Mouse (Mus musculus) hindbrain, postnatal 0 days (tissue): ENCODE measurements at regions not wholly inside any gene's neighbourhood (a gene's known extent, or its start where the extent isn't known, plus 50 kb on each side); places are given as distances from the start of the nearest gene placed in this dataset.

Experiments used
- ATAC-seq: fragments of 200-750 bp; cut with Nextera tagmentation; 2 replicates; pipeline ENCODE4 v1.8.0; 2017; ENCODE audit warnings: mild to moderate bottlenecking, moderate TSS enrichment, moderate library complexity
- DNase-seq: peaks from one replicate; pipeline ENCODE4 v3.0.0-alpha.2; 2015; ENCODE audit warnings: low spot score
- H3K27ac ChIP-seq: fragments of 300-500 bp; sonication (generic); 2 replicates; pipeline ENCODE4 v1.5.1; 2014; ENCODE audit warnings: mild to moderate bottlenecking
- H3K27me3 ChIP-seq: fragments of 300-500 bp; sonication (generic); 2 replicates; pipeline ENCODE4 v1.6.1; 2014; ENCODE audit warnings: low read length, mixed read lengths; ENCODE audit not compliant: insufficient read depth
- H3K36me3 ChIP-seq: fragments of 300-500 bp; sonication (generic); 2 replicates; pipeline ENCODE4 v1.6.1; 2014; ENCODE audit warnings: low read length, mixed read lengths; ENCODE audit not compliant: insufficient read depth
- H3K4me1 ChIP-seq: fragments of 300-500 bp; sonication (generic); 2 replicates; pipeline ENCODE4 v1.6.1; 2014; ENCODE audit warnings: antibody characterized with exemption, low read length, mixed read lengths; ENCODE audit not compliant: insufficient read depth
- H3K4me2 ChIP-seq: fragments of 300-500 bp; sonication (generic); 2 replicates; pipeline ENCODE4 v1.6.1; 2014; ENCODE audit warnings: low read depth, mild to moderate bottlenecking, low read length, moderate library complexity, mixed read lengths
- H3K4me3 ChIP-seq: fragments of 300-500 bp; sonication (generic); 2 replicates; pipeline ENCODE4 v1.5.1; 2014; ENCODE audit warnings: low read length
- H3K9ac ChIP-seq: fragments of 300-500 bp; sonication (generic); replicated peaks from 2 replicates; pipeline ENCODE4 v1.6.1; 2014; ENCODE audit warnings: mild to moderate bottlenecking, low read length, moderate library complexity, mixed read lengths
- H3K9me3 ChIP-seq: fragments of 300-500 bp; sonication (generic); 2 replicates; pipeline ENCODE4 v1.6.1; 2016; ENCODE audit warnings: low read length, mixed read lengths
- CTCF ChIP-seq: IDR thresholded peaks from 2 replicates; pipeline ENCODE4 v1.5.1; 2016; ENCODE audit warnings: antibody characterized with exemption, control low read depth, low read depth
- WGBS: fragments of 180-500 bp; shearing (Covaris S2); extraction: QIAGEN DNeasy Blood & Tissue Kit; methylation state at CpG from one replicate; pipeline ENCODE4 v1.1.7; 2014; 5-methylcytosine and 5-hydroxymethylcytosine counted together

GRCm38 (mm10) chr12:67348551-67348950 lies 126.2 kb upstream of the Mdga2 start:
- Histone ChIP-seq H3K4me3 (no peak overlapping the region), H3K9ac (no peak overlapping the region), H3K27ac (no peak overlapping the region), H3K4me2 (no peak overlapping the region), H3K36me3 (no peaks in the 10 kb centered on the region), H3K27me3 (no peaks in the 10 kb centered on the region), H3K4me1 (no peaks in the 10 kb centered on the region), H3K9me3 (no peaks in the 10 kb centered on the region)
- ATAC-seq (no peak), DNase-seq (no peak)
- no peak for TF ChIP-seq CTCF
- 15% methylated on average over 2 of the region's 2 CpGs for whole genome bisulfite sequencing

- Histone ChIP-seq H3K27me3 (no peaks in the 10 kb centered on the region), H3K4me1 (no peaks in the 10 kb centered on the region), H3K36me3 (no peaks in the 10 kb centered on the region), H3K4me3 (no peak overlapping the region), H3K9ac (no peak overlapping the region), H3K9me3 (no peaks in the 10 kb centered on the region), H3K27ac (no peak overlapping the region), H3K4me2 (no peak overlapping the region)
- DNase-seq (no peak), ATAC-seq (no peak)
- TF ChIP-seq CTCF: no peak
- 89% methylated on average over 2 of the region's 2 CpGs for WGBS
These were observed 110.2 kb upstream of the Mdga2 start for GRCm38 (mm10) chr12:67332483-67332998.

GRCm38 (mm10) chr12:67326326-67326725 lies 104.0 kb upstream of the Mdga2 start:
- no peaks in the 10 kb centered on the region for H3K27me3 ChIP-seq
- ATAC-seq (no peak), DNase-seq (no peak)
- no peaks in the 10 kb centered on the region for H3K9me3 ChIP-seq
- no peak overlapping the region for H3K4me3 ChIP-seq
- no peak overlapping the region for H3K9ac ChIP-seq
- TF ChIP-seq CTCF: no peak
- WGBS: 53% methylated on average over 2 of the region's 2 CpGs
- no peaks in the 10 kb centered on the region for H3K36me3 ChIP-seq
- no peak overlapping the region for H3K27ac ChIP-seq
- no peak overlapping the region for H3K4me2 ChIP-seq
- H3K4me1 ChIP-seq: no peaks in the 10 kb centered on the region

- H3K27me3 ChIP-seq: no peaks in the 10 kb centered on the region
- no peak overlapping the region for H3K9ac ChIP-seq
- H3K36me3 ChIP-seq: no peaks in the 10 kb centered on the region
- H3K9me3 ChIP-seq: no peaks in the 10 kb centered on the region
- H3K4me3 ChIP-seq: no peak overlapping the region
- no peak for DNase-seq
- 50% methylated on average over 1 of the region's 1 CpGs for WGBS
- no peak for TF ChIP-seq CTCF
- no peak overlapping the region for H3K4me2 ChIP-seq
- no peak for ATAC-seq
- no peaks in the 10 kb centered on the region for H3K4me1 ChIP-seq
- no peak overlapping the region for H3K27ac ChIP-seq
These were observed 103.5 kb upstream of the Mdga2 start for GRCm38 (mm10) chr12:67325799-67326198.

GRCm38 (mm10) chr12:67325335-67325734 lies 103.0 kb upstream of the Mdga2 start:
- Histone ChIP-seq H3K27me3 (no peaks in the 10 kb centered on the region), H3K9ac (no peak overlapping the region), H3K36me3 (no peaks in the 10 kb centered on the region), H3K27ac (no peak overlapping the region), H3K9me3 (no peaks in the 10 kb centered on the region), H3K4me3 (no peak overlapping the region), H3K4me2 (no peak overlapping the region), H3K4me1 (no peaks in the 10 kb centered on the region)
- TF ChIP-seq CTCF: no peak
- DNase-seq (no peak), ATAC-seq (no peak)
- whole genome bisulfite sequencing: 67% methylated on average over 4 of the region's 4 CpGs

- H3K9ac ChIP-seq: no peak overlapping the region
These were observed 96.3 kb upstream of the Mdga2 start for GRCm38 (mm10) chr12:67318687-67319086.

GRCm38 (mm10) chr12:67300245-67300644 lies 77.9 kb upstream of the Mdga2 start:
- Histone ChIP-seq H3K4me1 (no peaks in the 10 kb centered on the region), H3K4me3 (no peak overlapping the region), H3K36me3 (no peaks in the 10 kb centered on the region), H3K4me2 (no peak overlapping the region), H3K27ac (no peak overlapping the region), H3K27me3 (no peaks in the 10 kb centered on the region), H3K9me3 (no peaks in the 10 kb centered on the region), H3K9ac (no peak overlapping the region)
- no peak for TF ChIP-seq CTCF
- ATAC-seq: no peak
- 85% methylated on average over 1 of the region's 1 CpGs for WGBS
- DNase-seq: no peak

More at GRCm38 (mm10) chr12:67318687-67319086, 96.3 kb upstream of the Mdga2 start:
- no peak overlapping the region for H3K4me3 ChIP-seq
- DNase-seq (no peak), ATAC-seq (no peak)
- TF ChIP-seq CTCF: no peak
- H3K27ac ChIP-seq: no peak overlapping the region
- no peaks in the 10 kb centered on the region for H3K27me3 ChIP-seq
- no peaks in the 10 kb centered on the region for H3K9me3 ChIP-seq
- no peaks in the 10 kb centered on the region for H3K36me3 ChIP-seq
- 88% methylated on average over 2 of the region's 2 CpGs for WGBS
- no peaks in the 10 kb centered on the region for H3K4me1 ChIP-seq
- H3K4me2 ChIP-seq: no peak overlapping the region
